Comparison of ENCODE assay signal across 18 mouse cellular contexts in genomic region chr6:99253331-99253730, GRCm38 (mm10).
"Had no signal": no experiment of that assay in that cellular context is flagged by ENCODE, and none has a peak within 500 bp of the region (broad histone marks: within the 10 kb centered on the region; RNA-seq: fewer than 3 reads in every experiment).

No protein-coding gene starts in this region.

- H3K36me3 ChIP-seq: liver, embryonic 12.5 days; midbrain, embryonic 10.5 days; midbrain, embryonic 12.5 days; neural tube, embryonic 13.5 days; neural tube, embryonic 15.5 days had no signal

- H3K9me3 ChIP-seq: liver, embryonic 12.5 days; midbrain, embryonic 10.5 days; midbrain, embryonic 12.5 days; neural tube, embryonic 13.5 days; neural tube, embryonic 15.5 days had no signal

- H3K9ac ChIP-seq: liver, embryonic 12.5 days; liver, embryonic 14.5 days; lung, embryonic 14.5 days; midbrain, embryonic 12.5 days; neural tube, embryonic 13.5 days; neural tube, embryonic 15.5 days had no signal

- H3K27ac ChIP-seq: liver, embryonic 12.5 days; liver, embryonic 14.5 days; midbrain, embryonic 10.5 days; midbrain, embryonic 12.5 days; neural tube, embryonic 13.5 days; neural tube, embryonic 15.5 days had no signal

- H3K4me3 ChIP-seq: liver, embryonic 12.5 days; midbrain, embryonic 10.5 days; midbrain, embryonic 12.5 days; myocyte; neural tube, embryonic 13.5 days; neural tube, embryonic 15.5 days had no signal

- ATAC-seq: liver, embryonic 12.5 days; midbrain, embryonic 16.5 days had no signal

- H3K4me2 ChIP-seq: liver, embryonic 12.5 days; lung, embryonic 14.5 days; midbrain, embryonic 12.5 days; neural tube, embryonic 13.5 days; neural tube, embryonic 15.5 days had no signal

- H3K4me1 ChIP-seq: midbrain, embryonic 12.5 days; neural tube, embryonic 13.5 days; neural tube, embryonic 15.5 days had no signal

- H3K27me3 ChIP-seq: liver, embryonic 12.5 days; midbrain, embryonic 12.5 days; neural tube, embryonic 13.5 days; neural tube, embryonic 15.5 days had no signal

- DNase-seq: lung, embryonic 14.5 days; midbrain, embryonic 14.5 days; retina, postnatal 1 day; right cerebral cortex, adult 18-20 months; right cerebral cortex, postnatal 25 days; right cerebral cortex, postnatal 4 days; spleen, adult 18-20 months; thymus, adult 18-20 months; thymus, postnatal 14 days; thymus, postnatal 36 days had no signal
